Mouse (Mus musculus): ENCODE results near the gene Tns1.

DNA sequence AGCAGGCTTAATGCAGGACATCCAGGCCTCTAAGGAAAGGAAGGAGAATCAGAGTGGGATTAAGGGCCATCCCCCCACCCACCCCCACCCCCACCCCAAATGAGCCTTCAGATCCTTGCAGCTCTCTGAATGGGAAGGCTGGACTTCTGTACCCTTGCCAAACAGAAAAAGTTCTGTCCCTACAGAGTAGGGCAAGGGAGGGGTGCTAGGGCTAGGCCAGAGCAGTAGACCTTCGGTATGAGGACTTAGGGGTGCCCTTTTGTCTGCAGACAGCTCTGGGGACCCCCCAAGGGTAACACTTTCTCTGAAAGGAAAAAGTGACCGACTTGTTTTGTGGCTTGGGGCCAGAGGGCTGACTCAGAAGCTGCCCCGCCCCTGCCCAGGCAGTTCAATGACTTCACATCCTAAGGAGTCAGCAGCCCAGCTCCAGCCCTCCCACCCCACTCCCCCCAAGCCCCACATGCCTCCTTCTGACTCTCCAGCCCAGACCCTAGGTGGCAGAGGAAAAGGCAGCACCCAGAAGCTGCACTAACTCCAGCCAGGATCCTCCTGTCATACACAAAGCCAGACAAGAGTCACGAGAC, 168.9 kb downstream of the Tns1 start:
- TF ChIP-seq POLR2A (IDR thresholded peaks at IDR 0.05; ENCODE audit: control insufficient read depth in 1 of 2, insufficient read depth in 1 of 2, low read depth in 1 of 2, low read length in 2 of 2, poor library complexity in 1 of 2) (no peak), NELFE (IDR thresholded peaks at IDR 0.05; ENCODE audit: low read depth, low read length) (no peak), GABPA (IDR thresholded peaks at IDR 0.05; ENCODE audit: low read depth, low read length) (no peak), CTCF (IDR thresholded peaks at IDR 0.05 in 2 of 3, conservative IDR thresholded peaks at IDR 0.05 in 1 of 3; ENCODE audit: control insufficient read depth in 1 of 3, insufficient read depth in 1 of 3, low read depth in 2 of 3, low read length in 3 of 3, poor library complexity in 1 of 3, severe bottlenecking in 1 of 3) (no peak), EP300 (IDR thresholded peaks at IDR 0.05; ENCODE audit: low read depth in 1 of 2, low read length in 2 of 2) (no peak)
